Mouse (Mus musculus): ENCODE results near the gene Ankrd44.

GRCm38 (mm10) chr1:54966858-54967257, 40.7 kb upstream of the Ankrd44 start:
- TF ChIP-seq MAFK (IDR thresholded peaks at IDR 0.05; ENCODE audit: insufficient replicate concordance, low read length) (no peak), ZMIZ1 (IDR thresholded peaks at IDR 0.05; ENCODE audit: low read depth, low read length) (no peak), CHD2 (IDR thresholded peaks at IDR 0.05; ENCODE audit: low read length) (no peak), CTCF (conservative IDR thresholded peaks at IDR 0.05 in 1 of 2, IDR thresholded peaks at IDR 0.05 in 1 of 2; ENCODE audit: low read depth in 2 of 2, low read length in 2 of 2) (no peak), POLR2AphosphoS2 (IDR thresholded peaks at IDR 0.05; ENCODE audit: low read depth, low read length) (no peak), ZNF384 (IDR thresholded peaks at IDR 0.05; ENCODE audit: low read depth, low read length) (no peak), EP300 (IDR thresholded peaks at IDR 0.05; ENCODE audit: low read length) (no peak), MYC (IDR thresholded peaks at IDR 0.05; ENCODE audit: low read depth, low read length) (no peak)

All from CH12.LX (cell line).